Comparison of ENCODE assay signal across 21 mouse cellular contexts in the genomic region with DNA sequence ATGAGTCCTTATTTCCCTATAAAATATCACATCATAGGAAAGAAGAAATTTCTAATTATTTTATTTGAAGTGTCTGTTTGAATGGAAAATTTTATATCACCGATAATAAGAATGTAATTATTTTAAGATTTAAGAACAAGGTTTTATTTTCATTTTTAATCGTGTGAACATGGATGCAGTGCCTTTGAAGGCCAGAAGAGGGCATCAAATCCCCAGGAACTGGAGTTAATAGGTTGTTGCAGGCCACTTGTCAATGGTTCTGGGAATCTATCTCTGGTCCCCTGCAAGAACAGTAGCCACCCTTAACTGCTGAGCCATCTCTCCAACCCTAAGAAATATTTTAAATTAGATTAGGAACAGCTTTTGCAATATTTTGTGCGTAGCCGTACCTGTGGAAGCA.
DNase-seq lines count a peak whose midpoint lies in the region; ATAC-seq and TF ChIP-seq lines count a peak whose summit lies in the region.
"Had no signal": no experiment of that assay in that cellular context is flagged by ENCODE, and none has a peak within 500 bp of the region (broad histone marks: within the 10 kb centered on the region; RNA-seq: fewer than 3 reads in every experiment).

No protein-coding gene starts in this region.

- DNase-seq in gastrocnemius, adult 2 months = no peak
- DNase-seq in gastrocnemius, adult 18-20 months (ENCODE audit: low spot score) = no peak
- DNase-seq in layer of hippocampus, adult 2 months (ENCODE audit: low spot score in 2 of 2) = no peak
- DNase-seq in layer of hippocampus, postnatal 36 days = no peak
- DNase-seq in midbrain, postnatal 0 days (ENCODE audit: low spot score) = no peak
- no peak for DNase-seq in ovary, postnatal 14 days (ENCODE audit: low spot score)
- no peak for DNase-seq in gastrocnemius, postnatal 14 days
- DNase-seq: cerebellum, postnatal 14 days; gastrocnemius, postnatal 10 days; kidney, postnatal 4 days; retina, postnatal 1 day; thymus, postnatal 14 days had no signal

- peak; percentile 63 for TF ChIP-seq CTCF in gastrocnemius, adult 2 months (IDR thresholded peaks at IDR 0.05)
- TF ChIP-seq CTCF in layer of hippocampus, adult 2 months (conservative IDR thresholded peaks at IDR 0.05) = peak; percentile 72
- peak; percentile 42 for TF ChIP-seq CTCF in midbrain, postnatal 0 days (IDR thresholded peaks at IDR 0.05)

- H3K9ac ChIP-seq in midbrain, postnatal 0 days (replicated peaks; ENCODE audit: low read length, poor library complexity, severe bottlenecking) = no peak overlapping the region
- H3K9ac ChIP-seq in midbrain, embryonic 16.5 days (ENCODE audit: low read depth, low read length) = no peak overlapping the region
- H3K9ac ChIP-seq: lung, embryonic 15.5 days; neural tube, embryonic 15.5 days had no signal

- WGBS in midbrain, postnatal 0 days = 93% methylated on average over 4 of the region's 4 CpGs
- whole genome bisulfite sequencing in midbrain, embryonic 16.5 days = 93% methylated on average over 4 of the region's 4 CpGs

- no peak overlapping the region for H3K27ac ChIP-seq in gastrocnemius, adult 2 months
- no peak overlapping the region for H3K27ac ChIP-seq in layer of hippocampus, adult 2 months
- no peak overlapping the region for H3K27ac ChIP-seq in midbrain, postnatal 0 days (ENCODE audit: low read depth, low read length)
- H3K27ac ChIP-seq in midbrain, embryonic 16.5 days (ENCODE audit: low read length) = no peak overlapping the region
- H3K27ac ChIP-seq: embryonic facial prominence, embryonic 10.5 days; heart, embryonic 10.5 days; limb, embryonic 10.5 days; lung, embryonic 15.5 days; midbrain, embryonic 10.5 days; neural tube, embryonic 15.5 days had no signal

- no peaks in the 10 kb centered on the region for H3K4me1 ChIP-seq in midbrain, postnatal 0 days (ENCODE audit: insufficient read depth, low read length)
- no peaks in the 10 kb centered on the region for H3K4me1 ChIP-seq in midbrain, embryonic 16.5 days (ENCODE audit: control insufficient read depth, insufficient read depth, low read length)
- H3K4me1 ChIP-seq: embryonic facial prominence, embryonic 10.5 days; heart, embryonic 10.5 days; limb, embryonic 10.5 days; midbrain, embryonic 10.5 days; neural tube, embryonic 15.5 days had no signal

- H3K4me3 ChIP-seq in gastrocnemius, adult 2 months = no peak overlapping the region
- H3K4me3 ChIP-seq in layer of hippocampus, adult 2 months = no peak overlapping the region
- no peak overlapping the region for H3K4me3 ChIP-seq in midbrain, postnatal 0 days (ENCODE audit: low read depth, low read length)
- H3K4me3 ChIP-seq in midbrain, embryonic 16.5 days (ENCODE audit: low read depth, low read length) = no peak overlapping the region
- H3K4me3 ChIP-seq: embryonic facial prominence, embryonic 10.5 days; erythroblast, embryonic 14.5 days; heart, embryonic 10.5 days; limb, embryonic 10.5 days; lung, embryonic 15.5 days; midbrain, embryonic 10.5 days; neural tube, embryonic 15.5 days had no signal

- no peak for ATAC-seq in midbrain, postnatal 0 days (ENCODE audit: low FRiP score)
- ATAC-seq in midbrain, embryonic 16.5 days = no peak
- ATAC-seq: forebrain, embryonic 16.5 days had no signal

- intact Hi-C loops in gastrocnemius, adult 2 months (cut with DNase I) = no loop called here
- intact Hi-C loops in gastrocnemius, postnatal 14 days (cut with DNase I; ENCODE audit: low total_unique reads) = no loop called here

- H3K36me3 ChIP-seq in midbrain, postnatal 0 days (ENCODE audit: insufficient read depth, low read length) = no peaks in the 10 kb centered on the region
- no peaks in the 10 kb centered on the region for H3K36me3 ChIP-seq in midbrain, embryonic 16.5 days (ENCODE audit: control insufficient read depth, insufficient read depth, low read length)
- H3K36me3 ChIP-seq: embryonic facial prominence, embryonic 10.5 days; heart, embryonic 10.5 days; limb, embryonic 10.5 days; lung, embryonic 15.5 days; midbrain, embryonic 10.5 days; neural tube, embryonic 15.5 days had no signal

- no peaks in the 10 kb centered on the region for H3K9me3 ChIP-seq in midbrain, postnatal 0 days (ENCODE audit: low read length)
- H3K9me3 ChIP-seq in midbrain, embryonic 16.5 days (replicated peaks; ENCODE audit: control insufficient read depth, low read length, poor library complexity, severe bottlenecking) = no peaks in the 10 kb centered on the region
- H3K9me3 ChIP-seq: heart, embryonic 10.5 days; limb, embryonic 10.5 days; lung, embryonic 15.5 days; neural tube, embryonic 15.5 days had no signal

- no peak overlapping the region for H3K4me2 ChIP-seq in midbrain, postnatal 0 days (ENCODE audit: low read depth, low read length, poor library complexity, severe bottlenecking)
- H3K4me2 ChIP-seq in midbrain, embryonic 16.5 days (ENCODE audit: low read length) = no peak overlapping the region
- H3K4me2 ChIP-seq: lung, embryonic 15.5 days; neural tube, embryonic 15.5 days had no signal

- no peaks in the 10 kb centered on the region for H3K27me3 ChIP-seq in midbrain, postnatal 0 days (ENCODE audit: insufficient read depth, low read length)
- no peaks in the 10 kb centered on the region for H3K27me3 ChIP-seq in midbrain, embryonic 16.5 days (ENCODE audit: control insufficient read depth, insufficient read depth, low read depth, low read length)
- H3K27me3 ChIP-seq: lung, embryonic 15.5 days; neural tube, embryonic 15.5 days had no signal
